Comparison of ENCODE assay signal across 8 mouse cellular contexts in the genomic region with DNA sequence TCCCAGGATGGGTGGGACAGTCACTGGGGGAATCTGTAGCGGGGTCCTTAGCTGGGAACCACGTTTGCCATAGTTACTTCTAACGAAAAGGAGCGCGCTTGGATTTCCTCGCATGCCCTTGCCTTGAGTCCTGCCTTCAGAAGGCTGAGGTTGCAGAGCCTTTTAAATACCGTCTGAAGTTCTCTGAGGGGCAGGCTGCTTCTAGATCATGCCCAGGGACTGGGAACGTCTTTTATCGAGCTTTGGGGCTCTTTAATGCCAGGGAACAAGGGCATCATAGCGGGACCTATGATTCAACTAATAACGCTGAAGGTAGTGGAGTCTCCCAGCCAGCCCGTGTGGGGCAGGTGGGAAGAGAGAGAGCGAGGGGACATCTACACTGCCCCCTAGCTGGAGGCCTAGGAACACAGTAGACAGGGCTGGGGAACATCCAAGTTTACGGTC.
DNase-seq lines count a peak whose midpoint lies in the region; ATAC-seq and TF ChIP-seq lines count a peak whose summit lies in the region.

No protein-coding gene starts in this region.

- no peak overlapping the region for H3K27ac ChIP-seq in heart, postnatal 0 days (ENCODE audit: low read depth)
- H3K27ac ChIP-seq in midbrain, postnatal 0 days (ENCODE audit: low read depth, low read length), result no peak overlapping the region

- H3K4me3 ChIP-seq in heart, postnatal 0 days (ENCODE audit: low read depth, low read length), result peak overlapping the region; percentile 28
- H3K4me3 ChIP-seq in midbrain, postnatal 0 days (ENCODE audit: low read depth, low read length), result peak overlapping the region; percentile 12; the same call in 1 of the 2 replicates

- DNase-seq in heart, adult 18-20 months, result peak; percentile 1 to 4
- no peak for DNase-seq in heart, adult 9 months (ENCODE audit: low spot score in 2 of 2)
- peak; percentile 19 to 27 for DNase-seq in cerebellum, postnatal 36 days
- peak; percentile 9 for DNase-seq in heart, postnatal 0 days (ENCODE audit: low spot score)
- peak; percentile 40 to 55 for DNase-seq in kidney, postnatal 4 days
- peak; percentile 56 for DNase-seq in midbrain, postnatal 0 days (ENCODE audit: low spot score)
- DNase-seq in right cerebral cortex, postnatal 14 days, result no peak
- DNase-seq in layer of hippocampus, adult 9-10 months (ENCODE audit: low spot score), result no peak

- H3K9me3 ChIP-seq in heart, postnatal 0 days (replicated peaks; ENCODE audit: control insufficient read depth, low read length), result no peaks in the 10 kb centered on the region
- H3K9me3 ChIP-seq in midbrain, postnatal 0 days (ENCODE audit: low read length), result no peaks in the 10 kb centered on the region

- no peak for TF ChIP-seq EP300 in heart, postnatal 0 days (IDR thresholded peaks at IDR 0.05; ENCODE audit: low read depth)

- no peaks in the 10 kb centered on the region for H3K4me1 ChIP-seq in heart, postnatal 0 days (ENCODE audit: control insufficient read depth, insufficient read depth)
- no peaks in the 10 kb centered on the region; the same call in 1 of the 2 replicates for H3K4me1 ChIP-seq in midbrain, postnatal 0 days (ENCODE audit: insufficient read depth, low read length)

- 0 out of 2 replicates have a peak, but pooled peaks cover 6% of the 10 kb centered on the region for H3K27me3 ChIP-seq in heart, postnatal 0 days (ENCODE audit: control insufficient read depth, insufficient read depth, low read length)
- no peaks in the 10 kb centered on the region for H3K27me3 ChIP-seq in midbrain, postnatal 0 days (ENCODE audit: insufficient read depth, low read length)

- no peaks in the 10 kb centered on the region for H3K36me3 ChIP-seq in heart, postnatal 0 days (replicated peaks; ENCODE audit: control insufficient read depth, insufficient read depth, low read length)
- H3K36me3 ChIP-seq in midbrain, postnatal 0 days (ENCODE audit: insufficient read depth, low read length), result no peaks in the 10 kb centered on the region

- WGBS in heart, postnatal 0 days, result 5% methylated on average over 14 of the region's 14 CpGs
- WGBS in midbrain, postnatal 0 days, result under 1% methylated on average over 14 of the region's 14 CpGs

- peak; percentile 47 for TF ChIP-seq CTCF in heart, postnatal 0 days (IDR thresholded peaks at IDR 0.05; ENCODE audit: low read depth)
- TF ChIP-seq CTCF in midbrain, postnatal 0 days (IDR thresholded peaks at IDR 0.05), result peak; percentile 73

- H3K4me2 ChIP-seq in heart, postnatal 0 days (ENCODE audit: low read depth, low read length), result peak overlapping the region; percentile 58
- peak overlapping the region; percentile 46 for H3K4me2 ChIP-seq in midbrain, postnatal 0 days (ENCODE audit: low read depth, low read length, poor library complexity, severe bottlenecking)

- ATAC-seq in heart, postnatal 0 days (ENCODE audit: insufficient read depth, low read depth), result no peak
- no peak for ATAC-seq in midbrain, postnatal 0 days (ENCODE audit: low FRiP score)

- no peak overlapping the region for H3K9ac ChIP-seq in heart, postnatal 0 days (replicated peaks; ENCODE audit: low read depth, low read length)
- H3K9ac ChIP-seq in midbrain, postnatal 0 days (replicated peaks; ENCODE audit: low read length, poor library complexity, severe bottlenecking), result no peak overlapping the region

Comparison
In these comparisons a context has a peak if more than half of its experiments do, and no peak if none do; other contexts are left out.
1. DNase-seq: peak in heart, adult 18-20 months (2 of 2), cerebellum, postnatal 36 days (2 of 2), heart, postnatal 0 days (single experiment), kidney, postnatal 4 days (2 of 2) and midbrain, postnatal 0 days (single experiment); none in heart, adult 9 months (0 of 2), right cerebral cortex, postnatal 14 days (single experiment) and layer of hippocampus, adult 9-10 months (single experiment).